8 mouse cellular contexts compared by ENCODE assay signal in genomic region chr14:76011062-76011457, GRCm38 (mm10). TPM values are rescaled to one million over a fixed set of nuclear protein-coding genes. Genes with fewer than 3 reads are reported as not detected.
DNase-seq lines count a peak whose midpoint lies in the region; ATAC-seq and TF ChIP-seq lines count a peak whose summit lies in the region.

No protein-coding gene starts in this region.

- no peaks in the 10 kb centered on the region for H3K27me3 ChIP-seq in heart, embryonic 14.5 days (ENCODE audit: control insufficient read depth, insufficient read depth, low read length)
- no peaks in the 10 kb centered on the region for H3K27me3 ChIP-seq in MEL (ENCODE audit: control insufficient read depth in 1 of 2, insufficient read depth in 2 of 2, low read length in 2 of 2)
- no peaks in the 10 kb centered on the region for H3K27me3 ChIP-seq in forebrain, postnatal 0 days (ENCODE audit: insufficient read depth, low read length)

- WGBS in heart, embryonic 14.5 days, result 34% methylated on average over 7 of the region's 7 CpGs
- WGBS in forebrain, postnatal 0 days, result 23% methylated on average over 7 of the region's 7 CpGs
- 34% methylated on average over 7 of the region's 7 CpGs for WGBS in macrophage (ENCODE audit: missing documents)

- H3K27ac ChIP-seq in heart, embryonic 14.5 days (replicated peaks in 1 of 2; ENCODE audit: control insufficient read depth in 1 of 2, insufficient read depth in 1 of 2, low read depth in 2 of 2, low read length in 2 of 2), result no peak overlapping the region
- H3K27ac ChIP-seq in MEL (ENCODE audit: control insufficient read depth, low read depth, low read length) (peak overlapping the region; percentile 12; the same call in 1 of the 2 replicates), macrophage (no peak overlapping the region)
- H3K27ac ChIP-seq in forebrain, postnatal 0 days (ENCODE audit: low read depth, low read length), result no peak overlapping the region

- H3K79me2 ChIP-seq in MEL (ENCODE audit: control insufficient read depth, insufficient read depth, low read length, poor library complexity) (peaks cover 38% of the 10 kb centered on the region), macrophage (ENCODE audit: inconsistent target) (peaks cover 45% of the 10 kb centered on the region)

- no peak for TF ChIP-seq RAD21 in MEL (IDR thresholded peaks at IDR 0.05; ENCODE audit: low read depth, low read length)

- H3K9me3 ChIP-seq in heart, embryonic 14.5 days (ENCODE audit: control insufficient read depth, low read length), result no peaks in the 10 kb centered on the region
- no peaks in the 10 kb centered on the region for H3K9me3 ChIP-seq in MEL (replicated peaks; ENCODE audit: insufficient read depth, low read length)
- no peaks in the 10 kb centered on the region for H3K9me3 ChIP-seq in forebrain, postnatal 0 days (ENCODE audit: low read length)

- peaks cover 0 to 15% of the 10 kb centered on the region in 2 experiments; a peak in 3 of 4 replicates for H3K4me1 ChIP-seq in heart, embryonic 14.5 days (ENCODE audit: control insufficient read depth in 2 of 2, insufficient read depth in 2 of 2, low read length in 2 of 2)
- H3K4me1 ChIP-seq in MEL (ENCODE audit: control insufficient read depth in 1 of 2, insufficient read depth in 2 of 2, low read length in 2 of 2), result peaks cover 11 to 22% of the 10 kb centered on the region in 2 experiments
- peaks cover 17% of the 10 kb centered on the region; the same call in 1 of the 2 replicates for H3K4me1 ChIP-seq in forebrain, postnatal 0 days (ENCODE audit: insufficient read depth)

- peak overlapping the region; percentile 89; the same call in 1 of the 2 replicates for H3K9ac ChIP-seq in heart, embryonic 14.5 days (ENCODE audit: low read length)
- H3K9ac ChIP-seq in MEL (ENCODE audit: control insufficient read depth, low read depth, low read length, poor library complexity, severe bottlenecking), result peak overlapping the region; percentile 66
- H3K9ac ChIP-seq in forebrain, postnatal 0 days, result peak overlapping the region; percentile 64; the same call in 1 of the 2 replicates

- TF ChIP-seq CTCF in MEL (IDR thresholded peaks at IDR 0.05 in 2 of 3, conservative IDR thresholded peaks at IDR 0.05 in 1 of 3; ENCODE audit: control insufficient read depth in 1 of 3, insufficient read depth in 1 of 3, low read depth in 2 of 3, low read length in 3 of 3, poor library complexity in 1 of 3, severe bottlenecking in 1 of 3), result no peak
- no peak for TF ChIP-seq CTCF in forebrain, postnatal 0 days (IDR thresholded peaks at IDR 0.05; ENCODE audit: low read depth)

- 0 out of 2 replicates have a peak, but pooled peaks cover 3% of the 10 kb centered on the region for H3K36me3 ChIP-seq in heart, embryonic 14.5 days (ENCODE audit: control insufficient read depth, insufficient read depth, low read length)
- H3K36me3 ChIP-seq in MEL (ENCODE audit: control insufficient read depth in 1 of 2, insufficient read depth in 2 of 2, low read length in 2 of 2) (peaks cover 5 to 27% of the 10 kb centered on the region in 2 experiments), macrophage (ENCODE audit: inconsistent target) (no peaks in the 10 kb centered on the region)
- peaks cover 4% of the 10 kb centered on the region; the same call in 1 of the 2 replicates for H3K36me3 ChIP-seq in forebrain, postnatal 0 days (ENCODE audit: insufficient read depth)

- peak overlapping the region; percentile 86 for H3K4me2 ChIP-seq in heart, embryonic 14.5 days (ENCODE audit: low read length)
- H3K4me2 ChIP-seq in forebrain, postnatal 0 days (ENCODE audit: low read depth), result peak overlapping the region; percentile 80

- no peak; a peak in 1 of 4 replicates for TF ChIP-seq EP300 in MEL (IDR thresholded peaks at IDR 0.05; ENCODE audit: low read depth in 1 of 2, low read length in 2 of 2)

- no peak for ATAC-seq in heart, embryonic 14.5 days (ENCODE audit: insufficient number of reproducible peaks, insufficient read depth, low FRiP score, low read depth)
- ATAC-seq in forebrain, postnatal 0 days, result peak; percentile 11; the same call in 1 of the 2 replicates
- no peak for ATAC-seq in CD4-positive, CD25-positive, alpha-beta regulatory T cell, adult 4 months

- no peak for TF ChIP-seq POLR2A in MEL (IDR thresholded peaks at IDR 0.05; ENCODE audit: control insufficient read depth in 1 of 2, insufficient read depth in 1 of 2, low read depth in 1 of 2, low read length in 2 of 2, poor library complexity in 1 of 2)

- no peak for DNase-seq in heart, adult 11 months
- no peak for DNase-seq in MEL (ENCODE audit: low read depth, low spot score)
- DNase-seq in forebrain, postnatal 0 days, result no peak
- DNase-seq in ovary, postnatal 36 days (ENCODE audit: low spot score), result no peak
- no peak for DNase-seq in cerebellum, postnatal 4 days (ENCODE audit: low spot score in 2 of 2)

- H3K4me3 ChIP-seq in heart, embryonic 14.5 days (ENCODE audit: control insufficient read depth in 1 of 2, insufficient read depth in 1 of 2, low read depth in 1 of 2, low read length in 2 of 2), result peak overlapping the region; percentile 95 to 98
- H3K4me3 ChIP-seq in MEL (ENCODE audit: control insufficient read depth in 1 of 2, insufficient read depth in 1 of 2, low read depth in 2 of 2, low read length in 2 of 2) (peak overlapping the region; percentile 52 to 98), macrophage (ENCODE audit: inconsistent target) (peak overlapping the region; percentile 86)
- peak overlapping the region; percentile 75 for H3K4me3 ChIP-seq in forebrain, postnatal 0 days (ENCODE audit: low read depth, low read length)

TF ChIP-seq in MEL, 35 proteins besides CTCF, POLR2A, EP300 and RAD21:
- TF ChIP-seq GATA1 (IDR thresholded peaks at IDR 0.05; ENCODE audit: low read depth, low read length), result 0 out of 2 replicates have a peak, but pooled peaks have one; percentile 14
- no peak for TF ChIP-seq ZNF384 (IDR thresholded peaks at IDR 0.05; ENCODE audit: low read depth, low read length)

RNA-seq across cellular contexts. Expression of gene Gtf2f2, which starts 0.4 kb away (rescaled TPM):
- 25.4 and 26.9 TPM in 2 replicates for polyA plus RNA-seq in heart, embryonic 14.5 days (2014; fragmentation: Nextera tagmentation; extraction: Ambion mirVana)
- total RNA-seq in MEL (2012; rRNA removed), result 59.9 and 71.2 TPM in 2 replicates
- polyA plus RNA-seq in MEL (2012; ENCODE audit: insufficient read depth in 1 of 2, insufficient read length in 2 of 2, low read depth in 1 of 2, low replicate concordance in 2 of 2, missing spikeins in 1 of 2) (10 to 100 TPM in 1 of 2 experiments, not detected in 1; 57.6 TPM), macrophage (2018) (19.5 to 40.8 TPM (median 40.3 TPM) in 3 replicates)
- 41.5 and 43.8 TPM in 2 replicates for total RNA-seq in forebrain, postnatal 0 days (2014; rRNA removed)
- 47.6 and 54.9 TPM in 2 replicates for polyA plus RNA-seq in forebrain, postnatal 0 days (2015; fragmentation: Nextera tagmentation; extraction: Ambion mirVana)
- 10 to 100 TPM; 10.9 to 26.2 (median 18.7) TPM for total RNA-seq in macrophage (2018; cell fraction: chromatin; rRNA removed)
- 10 to 100 TPM; 19.3 to 26.1 (median 22.2) TPM for total RNA-seq in macrophage (2018; cell fraction: cytosol; rRNA removed)
- total RNA-seq in macrophage (2018; cell fraction: nucleus; rRNA removed), result 10 to 100 TPM in 24 of 26 experiments, 1 to 10 TPM in 2; 8.0 to 28.9 (median 15.0) TPM
- polyA plus RNA-seq in CD4-positive, CD25-positive, alpha-beta regulatory T cell, adult 4 months (2017; shearing (Covaris generic)), result 10 to 100 TPM; 40.8 to 42.2 TPM

RNA-seq across cellular contexts. Expression of gene Kctd4, which starts 56.3 kb away (rescaled TPM):
- 0.47 and 0.59 TPM in 2 replicates for polyA plus RNA-seq in heart, embryonic 14.5 days (2014; fragmentation: Nextera tagmentation; extraction: Ambion mirVana)
- total RNA-seq in MEL (2012; rRNA removed), result 0.08 TPM in 1 of 2 replicates, not detected in the other
- polyA plus RNA-seq in MEL (2012; ENCODE audit: insufficient read depth in 1 of 2, insufficient read length in 2 of 2, low read depth in 1 of 2, low replicate concordance in 2 of 2, missing spikeins in 1 of 2) (under 1 TPM in 1 of 2 experiments, not detected in 1; 0.01 TPM), macrophage (2018) (not detected in 3 replicates)
- 18.6 and 25.6 TPM in 2 replicates for total RNA-seq in forebrain, postnatal 0 days (2014; rRNA removed)
- 13.1 and 14.2 TPM in 2 replicates for polyA plus RNA-seq in forebrain, postnatal 0 days (2015; fragmentation: Nextera tagmentation; extraction: Ambion mirVana)
- total RNA-seq in macrophage (2018; cell fraction: chromatin; rRNA removed), result under 1 TPM in 1 of 26 experiments, not detected in 25; 0.12 TPM
- total RNA-seq in macrophage (2018; cell fraction: cytosol; rRNA removed), result not detected
- not detected for total RNA-seq in macrophage (2018; cell fraction: nucleus; rRNA removed)
- 1 to 10 TPM; 1.4 to 3.3 TPM for polyA plus RNA-seq in CD4-positive, CD25-positive, alpha-beta regulatory T cell, adult 4 months (2017; shearing (Covaris generic))
